Mouse (Mus musculus) megakaryocyte, embryonic 14.5 days (primary cell): ENCODE data around the gene Gm5108.

Experiments used
- FLI1 ChIP-seq: IDR thresholded peaks from 2 replicates; pipeline ENCODE4 v1.6.1; 2012; ENCODE audit warnings: low read length, inconsistent platforms, mixed read lengths
- GATA1 ChIP-seq: IDR thresholded peaks from 3 replicates; pipeline ENCODE4 v1.6.1; 2012; ENCODE audit warnings: mixed read lengths, low read length, inconsistent platforms, borderline replicate concordance

DNA sequence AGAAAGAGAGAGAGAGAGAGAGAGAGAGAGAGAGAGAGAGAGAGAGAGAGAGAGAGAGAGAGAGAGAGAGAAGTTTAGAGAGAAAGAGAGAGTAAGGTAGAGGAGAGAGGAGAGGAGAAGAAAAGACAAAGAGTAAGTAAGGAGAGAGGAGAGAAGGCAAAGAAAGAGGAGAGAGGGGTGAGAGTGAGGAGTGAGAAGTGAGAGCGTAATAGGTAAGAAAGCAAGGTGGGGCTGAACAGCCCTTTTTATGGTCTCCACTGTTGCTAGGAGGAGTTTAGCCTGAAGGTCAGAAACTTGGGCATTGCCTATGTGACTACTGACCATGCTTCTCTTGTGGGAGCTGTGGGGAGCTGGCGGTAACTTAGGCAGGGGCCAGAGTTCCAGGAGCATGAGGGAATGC, at the start of gene Gm5108:
- TF ChIP-seq GATA1 (no peak), FLI1 (no peak)
